Mouse (Mus musculus) heart, embryonic 10.5 days (tissue): ENCODE results near the gene Zbtb25. TPM values are rescaled to one million over a fixed set of nuclear protein-coding genes. Genes with fewer than 3 reads are reported as not detected.

Experiments used
- DNase-seq: peaks from one replicate; pipeline ENCODE4 v3.0.0-alpha.2; 2017; ENCODE audit warnings: low spot score
- H3K27ac ChIP-seq: fragments of 300-500 bp; sonication (generic); 2 replicates; pipeline ENCODE4 v1.5.1; 2016; ENCODE audit warnings: mild to moderate bottlenecking
- H3K27me3 ChIP-seq: fragments of 300-500 bp; sonication (generic); 2 replicates; pipeline ENCODE4 v1.6.1; 2016; ENCODE audit warnings: mild to moderate bottlenecking; ENCODE audit not compliant: poor library complexity, insufficient read depth, severe bottlenecking
- H3K36me3 ChIP-seq: fragments of 300-500 bp; sonication (generic); 2 replicates; pipeline ENCODE4 v1.6.1; 2016; ENCODE audit warnings: mild to moderate bottlenecking, moderate library complexity
- H3K4me1 ChIP-seq: fragments of 300-500 bp; sonication (generic); 2 replicates; pipeline ENCODE4 v1.6.1; 2016; ENCODE audit warnings: mild to moderate bottlenecking
- H3K4me3 ChIP-seq: fragments of 300-500 bp; sonication (generic); 2 replicates; pipeline ENCODE4 v1.5.1; 2016; ENCODE audit warnings: mild to moderate bottlenecking, moderate library complexity
- H3K9me3 ChIP-seq: fragments of 300-500 bp; sonication (generic); 2 replicates; pipeline ENCODE4 v1.6.1; 2016; ENCODE audit warnings: mild to moderate bottlenecking, moderate library complexity
- WGBS: fragments of 180-500 bp; shearing (Covaris S2); methylation state at CpG from one replicate; pipeline ENCODE4 v1.1.7; 2016; 5-methylcytosine and 5-hydroxymethylcytosine counted together
- polyA plus RNA-seq: library from polyadenylated mRNA; unstranded; fragments of >200 nt; fragmentation: Nextera tagmentation; extraction: Ambion mirVana; gene quantifications from 2 replicates; pipeline ENCODE4 v1.2.1, GENCODE M21; 2016

Gene Zbtb25
- polyA plus RNA-seq, 1 experiment from 2014 or later = 16.8 TPM

DNA sequence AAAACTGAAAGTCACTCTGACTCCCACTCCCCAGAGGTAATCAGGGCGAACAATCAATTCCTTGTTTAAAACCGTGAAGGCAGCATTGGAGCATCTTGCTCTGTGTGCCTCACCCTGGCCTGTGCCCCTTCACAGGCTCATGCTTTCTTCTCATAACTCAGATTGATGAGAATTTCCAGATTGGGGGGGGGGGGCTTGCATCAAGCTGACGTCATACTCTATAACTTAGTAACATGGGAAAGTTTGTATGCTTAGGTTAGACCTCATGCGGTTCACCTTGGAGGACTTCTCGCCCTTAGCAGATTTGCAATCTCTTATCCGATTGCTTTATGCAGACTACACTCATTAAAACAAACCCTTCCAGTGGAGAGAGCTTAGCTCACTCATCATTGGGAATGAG lies 4.6 kb upstream of the Zbtb25 start:
- H3K4me3 ChIP-seq = peak overlapping the region; percentile 15; the same call in 1 of the 2 replicates
- DNase-seq = no peak
- H3K4me1 ChIP-seq = peaks cover 67% of the 10 kb centered on the region
- no peaks in the 10 kb centered on the region for H3K9me3 ChIP-seq
- WGBS = 59% methylated on average over 6 of the region's 6 CpGs
- H3K27ac ChIP-seq = peak overlapping the region; percentile 78
- no peaks in the 10 kb centered on the region for H3K27me3 ChIP-seq
- no peaks in the 10 kb centered on the region for H3K36me3 ChIP-seq

- peak overlapping the region; percentile 100 for H3K27ac ChIP-seq
- no peaks in the 10 kb centered on the region for H3K36me3 ChIP-seq
- H3K9me3 ChIP-seq = no peaks in the 10 kb centered on the region
- DNase-seq = no peak
- H3K4me3 ChIP-seq = peak overlapping the region; percentile 98; the same call in 1 of the 2 replicates
- peaks cover 67% of the 10 kb centered on the region for H3K4me1 ChIP-seq
- no peaks in the 10 kb centered on the region for H3K27me3 ChIP-seq
- 75% methylated on average over 6 of the region's 7 CpGs for WGBS
These were observed 3.7 kb upstream of the Zbtb25 start for GRCm38 (mm10) chr12:76372881-76373818.

DNA sequence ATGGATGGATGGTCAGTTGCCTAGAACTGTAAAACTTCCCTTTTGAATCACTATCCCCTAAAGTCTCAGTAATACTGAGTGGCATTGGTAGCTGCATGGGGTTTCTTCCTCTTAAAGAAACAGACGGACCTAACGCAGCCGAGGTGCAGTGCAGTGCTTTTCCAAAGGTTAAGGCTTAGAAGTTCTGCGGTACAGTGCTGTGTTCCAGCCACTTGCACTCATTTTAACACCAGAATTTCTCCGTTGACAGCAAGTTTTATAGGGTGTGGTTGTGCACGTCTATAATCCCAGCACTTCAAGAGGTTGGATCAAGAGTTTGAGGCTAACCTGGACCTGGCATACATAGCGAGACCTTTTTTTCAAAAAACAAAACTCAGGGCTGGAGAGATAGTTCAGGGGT lies 2.6 kb upstream of the Zbtb25 start:
- Histone ChIP-seq H3K27me3 (no peaks in the 10 kb centered on the region), H3K4me1 (peaks cover 67% of the 10 kb centered on the region), H3K4me3 (peak overlapping the region; percentile 98), H3K9me3 (no peaks in the 10 kb centered on the region), H3K27ac (peak overlapping the region; percentile 100), H3K36me3 (no peaks in the 10 kb centered on the region)
- no peak for DNase-seq
- WGBS = 42% methylated on average over 7 of the region's 7 CpGs

DNA sequence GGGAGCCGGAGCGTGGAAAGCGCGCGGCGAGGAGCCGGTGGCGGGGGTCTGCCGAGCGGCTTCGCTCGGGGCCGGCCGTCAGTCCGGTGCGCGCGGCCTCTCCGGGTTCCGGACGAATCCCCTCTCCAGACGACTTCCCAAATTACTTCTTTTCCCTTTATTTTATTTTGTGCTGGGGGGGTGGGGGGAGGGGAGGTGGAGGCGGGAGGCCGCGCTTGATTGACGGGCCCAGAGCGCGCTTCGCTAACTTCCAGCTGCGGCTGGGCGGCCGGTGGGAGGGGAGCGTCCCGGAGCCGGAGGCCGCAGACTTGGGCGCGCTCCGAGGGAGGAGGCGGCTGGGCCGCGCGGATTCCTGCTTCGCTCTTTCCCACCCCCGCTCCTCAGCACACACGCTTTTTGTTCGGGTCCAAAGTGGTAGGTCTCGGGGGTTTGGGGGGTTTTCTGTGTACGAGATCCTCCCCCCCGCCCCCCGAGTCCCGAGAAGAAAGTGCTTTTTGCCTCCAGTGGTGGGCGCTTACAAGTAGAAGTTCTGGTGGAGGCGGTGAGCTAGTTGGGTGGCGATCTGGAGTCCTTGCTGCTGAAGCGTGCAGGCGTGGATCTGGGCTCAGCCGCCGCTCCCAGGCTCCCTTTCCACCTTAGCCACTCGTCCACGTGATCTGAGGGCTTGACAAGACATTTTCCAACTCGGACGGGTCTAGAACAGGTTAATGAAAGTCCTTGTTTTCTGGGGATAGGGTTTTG lies 1.6 kb upstream of the Zbtb25 start:
- peaks cover 68% of the 10 kb centered on the region for H3K4me1 ChIP-seq

GRCm38 (mm10) chr12:76369978-76370830 lies 802 bp upstream of the Zbtb25 start, which contains the start of gene Zbtb1:
Zbtb1 (plus strand) TSS chr12:76370266.
- Histone ChIP-seq H3K27ac (peak within 1 kb of the TSS; percentile 100), H3K4me1 (peaks cover 65% of the 10 kb centered on the region), H3K4me3 (peak within 1 kb of the TSS; percentile 98), H3K36me3 (no peaks in the 10 kb centered on the region), H3K27me3 (no peaks in the 10 kb centered on the region), H3K9me3 (no peaks in the 10 kb centered on the region)
- under 1% methylated on average over 90 of the region's 99 CpGs for WGBS
- DNase-seq = peak; percentile 93

More for the DNA sequence above, 1.6 kb upstream of the Zbtb25 start:
- under 1% methylated on average over 56 of the region's 63 CpGs for WGBS
- DNase-seq = peak; percentile 93
- peak overlapping the region; percentile 98 for H3K4me3 ChIP-seq
- peak overlapping the region; percentile 100 for H3K27ac ChIP-seq
- no peaks in the 10 kb centered on the region for H3K36me3 ChIP-seq
- no peaks in the 10 kb centered on the region for H3K27me3 ChIP-seq
- no peaks in the 10 kb centered on the region for H3K9me3 ChIP-seq

DNA sequence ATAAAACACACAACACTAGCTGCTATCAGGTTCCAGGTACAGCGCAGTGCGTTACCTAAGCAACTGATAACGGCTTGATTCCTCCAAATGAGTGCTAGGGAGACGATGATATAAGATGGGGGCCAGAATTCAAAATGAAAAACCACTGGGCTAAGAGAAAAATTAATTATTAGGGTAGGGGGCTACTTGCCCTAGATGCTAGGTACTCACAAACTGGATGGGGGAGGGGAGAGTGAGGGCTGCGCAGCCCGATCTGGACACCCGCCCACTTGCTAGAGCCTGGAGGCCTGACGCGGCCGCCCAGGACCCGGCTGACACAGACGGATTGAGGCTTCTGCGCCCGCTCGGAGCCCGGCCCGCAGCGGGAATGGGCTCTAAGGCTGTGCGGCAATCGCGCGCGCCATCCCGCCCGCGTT lies 604 bp downstream of the Zbtb25 start:
- WGBS = under 1% methylated on average over 26 of the region's 26 CpGs
- no peaks in the 10 kb centered on the region for H3K9me3 ChIP-seq
- DNase-seq = peak; percentile 84
- peak overlapping the region; percentile 98 for H3K4me3 ChIP-seq
- no peaks in the 10 kb centered on the region for H3K36me3 ChIP-seq
- peak overlapping the region; percentile 100 for H3K27ac ChIP-seq
- H3K27me3 ChIP-seq = no peaks in the 10 kb centered on the region
- H3K4me1 ChIP-seq = peaks cover 51% of the 10 kb centered on the region

DNA sequence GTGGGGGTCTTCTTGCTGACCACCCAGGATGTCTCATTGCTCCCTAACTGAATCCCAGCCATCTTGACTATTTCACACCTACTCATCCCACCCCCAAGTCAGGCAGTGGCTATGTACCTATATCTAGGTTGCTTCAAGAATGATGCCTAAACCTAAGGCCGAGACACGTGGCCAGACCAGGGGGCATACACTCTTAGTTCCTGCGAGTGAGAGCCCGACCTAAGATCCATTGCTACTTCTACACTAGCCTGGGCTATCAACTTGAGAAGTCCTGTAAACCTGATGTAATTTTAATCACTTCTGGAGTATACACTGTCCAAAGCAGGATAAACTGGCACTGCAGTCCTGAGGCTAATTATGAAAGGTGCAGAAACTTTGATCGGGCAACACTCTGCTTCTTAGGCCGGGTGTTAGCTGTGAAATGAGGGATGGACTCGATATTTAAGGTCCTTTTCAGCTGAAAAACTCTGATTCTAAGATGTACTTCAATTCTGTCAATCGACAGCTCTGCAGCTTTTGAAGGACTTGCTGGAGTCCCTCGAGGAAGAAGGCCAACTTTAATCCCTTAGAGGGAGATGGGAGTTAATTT lies 1.1 kb downstream of the Zbtb25 start:
- Histone ChIP-seq H3K27ac (peak overlapping the region; percentile 100), H3K27me3 (no peaks in the 10 kb centered on the region), H3K4me1 (peaks cover 51% of the 10 kb centered on the region), H3K36me3 (no peaks in the 10 kb centered on the region), H3K9me3 (no peaks in the 10 kb centered on the region), H3K4me3 (peak overlapping the region; percentile 98)
- WGBS = 8% methylated on average over 9 of the region's 9 CpGs
- DNase-seq = no peak

GRCm38 (mm10) chr12:76367096-76367995 lies 2.1 kb downstream of the Zbtb25 start:
- no peak for DNase-seq
- WGBS = 23% methylated on average over 14 of the region's 14 CpGs
- H3K27ac ChIP-seq = peak overlapping the region; percentile 100
- H3K4me3 ChIP-seq = peak overlapping the region; percentile 98
- H3K36me3 ChIP-seq = no peaks in the 10 kb centered on the region
- H3K4me1 ChIP-seq = peaks cover 48% of the 10 kb centered on the region
- H3K27me3 ChIP-seq = no peaks in the 10 kb centered on the region
- no peaks in the 10 kb centered on the region for H3K9me3 ChIP-seq

GRCm38 (mm10) chr12:76366276-76366675 lies 3.1 kb downstream of the Zbtb25 start:
- Histone ChIP-seq H3K36me3 (0 out of 2 replicates have a peak, but pooled peaks cover 4% of the 10 kb centered on the region), H3K27ac (0 out of 2 replicates have a peak overlapping the region, but pooled peaks have one; percentile 16), H3K4me1 (peaks cover 50% of the 10 kb centered on the region), H3K9me3 (no peaks in the 10 kb centered on the region), H3K4me3 (no peak overlapping the region), H3K27me3 (no peaks in the 10 kb centered on the region)
- WGBS = 80% methylated on average over 3 of the region's 3 CpGs
- DNase-seq = no peak

DNA sequence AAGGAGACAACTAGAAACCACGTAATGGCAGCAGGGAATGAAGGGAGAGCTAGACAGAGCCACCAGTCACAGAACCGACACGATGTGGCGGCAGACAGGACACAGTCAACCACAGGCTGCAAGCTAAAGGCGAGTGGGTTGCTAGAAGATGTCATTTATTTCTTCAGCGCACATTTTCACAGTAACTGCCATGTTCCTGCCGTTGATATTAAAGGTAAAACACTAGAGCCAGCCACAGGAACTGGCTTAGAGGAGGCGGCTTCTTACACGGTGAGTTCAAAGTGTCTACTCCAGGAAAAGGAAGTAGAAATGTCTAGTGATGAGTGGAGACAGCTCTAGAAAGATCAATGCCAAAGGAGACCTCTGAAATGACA lies 7.1 kb downstream of the Zbtb25 start:
- Histone ChIP-seq H3K27ac (no peak overlapping the region), H3K36me3 (peaks cover 9% of the 10 kb centered on the region), H3K27me3 (no peaks in the 10 kb centered on the region), H3K9me3 (no peaks in the 10 kb centered on the region), H3K4me1 (peaks cover 29% of the 10 kb centered on the region), H3K4me3 (no peak overlapping the region)
- DNase-seq = no peak
- 80% methylated on average over 9 of the region's 9 CpGs for WGBS
